Mouse (Mus musculus): ENCODE results near the gene Sez6l2. TPM values are rescaled to one million over a fixed set of nuclear protein-coding genes. Genes with fewer than 3 reads are reported as not detected.

Gene Sez6l2
- 2.7 TPM for polyA plus RNA-seq (2014; fragmentation: Illumina TruSeq; extraction: RNeasy Lipid Tissue Mini Kit (QIAGEN cat#74804))

DNA sequence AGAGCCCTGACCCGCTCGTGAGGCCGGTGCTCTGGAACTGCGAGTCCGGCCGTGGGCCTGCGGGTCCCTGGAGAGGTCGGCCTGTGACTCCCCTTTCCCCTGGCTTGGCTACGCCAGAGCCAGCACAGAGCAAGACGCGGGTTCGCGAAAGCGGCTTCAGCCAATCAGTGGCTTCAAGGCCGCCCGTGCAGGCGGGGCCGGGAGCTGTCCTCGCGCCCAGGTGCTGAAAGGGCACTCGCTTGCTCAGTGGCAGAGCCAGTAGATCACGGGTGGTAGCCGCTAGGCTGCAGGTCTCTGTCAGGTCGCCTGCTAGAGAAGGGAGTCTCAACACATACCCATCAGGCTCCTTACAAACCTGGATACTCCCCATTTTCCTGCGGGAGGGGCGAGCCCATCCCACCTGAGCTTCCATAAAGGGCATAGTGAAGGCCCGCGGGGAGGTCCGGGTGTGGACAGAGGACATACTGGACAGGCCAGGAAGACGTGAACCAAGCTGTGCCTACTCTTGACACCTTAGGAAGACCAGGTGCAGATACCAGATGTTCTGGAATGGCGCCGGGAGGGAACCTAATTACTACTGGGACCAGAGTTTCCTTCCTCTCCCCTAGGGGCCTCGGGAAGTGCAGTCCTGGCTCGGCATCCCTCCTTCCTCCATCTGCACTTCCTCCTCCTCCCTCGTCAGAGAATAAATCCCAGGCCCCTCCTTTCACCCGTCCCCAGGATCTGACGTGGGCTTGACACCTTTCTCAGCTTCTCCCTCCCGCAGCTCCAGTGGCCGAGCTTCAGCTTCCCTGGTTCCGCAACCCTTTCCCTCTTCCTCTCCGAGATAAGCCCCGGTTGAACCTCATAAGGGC is at the start of gene Sez6l2:
TSS of gene Sez6l2 (plus strand) at position 771 of the 854 bp plus-strand sequence.

DNA sequence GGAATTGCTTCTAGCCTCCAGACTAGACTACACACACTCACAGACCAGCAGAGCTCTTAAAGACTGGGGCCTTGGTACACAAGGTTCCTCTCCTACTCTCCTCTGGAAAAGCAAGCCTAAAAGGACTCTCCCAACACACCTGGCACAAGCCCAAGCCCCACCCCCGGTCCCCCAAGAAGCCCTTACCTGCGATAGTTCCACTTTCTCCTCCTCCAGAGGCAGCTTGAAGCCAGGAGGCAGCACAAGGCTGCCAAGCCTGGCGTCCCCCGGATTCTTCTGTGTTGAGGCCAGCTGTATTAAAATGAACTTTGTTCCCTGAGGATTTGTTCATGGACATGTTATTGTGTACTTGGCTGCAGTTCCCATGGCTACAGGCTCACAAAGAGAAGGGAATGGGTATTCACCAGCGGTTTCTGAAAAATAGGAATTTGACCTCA is 27.7 kb upstream of the Sez6l2 start, which contains the start of gene Tmem219:
TSS of gene Tmem219 (minus strand) at position 294 of the 437 bp plus-strand sequence.

DNA sequence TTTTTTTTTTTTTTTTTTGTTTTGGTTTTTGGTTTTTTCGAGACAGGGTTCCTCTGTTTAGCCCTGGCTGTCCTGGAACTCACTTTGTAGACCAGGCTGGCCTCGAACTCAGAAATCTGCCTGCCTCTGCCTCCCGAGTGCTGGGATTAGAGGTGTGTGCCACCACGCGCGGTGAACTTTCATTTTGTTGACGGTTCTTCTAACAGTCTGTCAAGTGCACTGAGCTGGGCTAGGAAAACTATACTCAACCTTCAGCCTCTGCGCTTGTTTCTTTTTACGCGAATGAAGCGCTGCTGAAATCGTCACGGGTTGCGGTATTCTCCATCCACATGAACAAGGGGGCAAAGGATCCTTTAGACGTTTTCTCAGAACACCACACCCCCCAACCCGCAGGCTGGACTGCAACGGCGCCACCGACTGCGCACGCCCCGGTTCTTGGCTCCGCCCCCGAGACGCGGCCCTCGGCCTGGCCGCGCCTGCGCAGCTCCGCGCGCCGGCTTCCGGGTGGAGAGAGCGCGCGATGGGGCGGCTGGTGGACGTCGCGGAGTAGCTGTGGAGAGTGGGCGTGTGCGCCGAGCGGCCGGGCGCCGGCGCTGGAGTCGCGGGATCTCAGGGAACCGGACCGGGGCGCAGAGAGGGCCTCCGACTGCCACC is 21.9 kb upstream of the Sez6l2 start, which contains the start of gene Kctd13:
TSS of gene Kctd13 (plus strand) at position 496 of the 654 bp plus-strand sequence.

DNA sequence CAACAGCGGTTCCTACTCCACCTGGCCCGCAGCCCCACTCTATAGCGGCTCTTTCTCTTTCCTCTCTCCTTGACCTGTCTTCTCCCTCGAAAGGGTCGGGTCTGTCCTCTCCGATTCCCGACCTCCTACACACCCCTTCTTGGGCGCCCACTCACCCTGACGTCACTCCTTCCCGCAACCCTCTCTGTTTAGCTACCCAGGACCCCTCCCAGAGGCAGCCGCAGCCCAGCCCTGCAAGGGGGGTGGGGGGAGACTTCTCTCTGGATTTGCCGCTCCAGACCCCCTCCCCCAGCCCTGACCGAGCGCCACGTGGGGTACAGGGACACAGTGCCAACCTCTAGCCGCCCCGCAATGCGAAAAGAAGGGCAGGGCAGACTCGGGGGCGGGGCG is 965 bp upstream of the Sez6l2 start, which contains the start of gene Asphd1:
TSS of gene Asphd1 (minus strand) at position 180 of the 390 bp plus-strand sequence.

DNA sequence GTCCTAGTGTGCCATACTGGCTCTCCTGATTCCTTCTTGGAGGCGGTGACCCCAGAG is 25.4 kb downstream of the Sez6l2 start, which contains the start of gene Cdipt:
TSS of gene Cdipt (plus strand) at position 22 of the 57 bp plus-strand sequence.

DNA sequence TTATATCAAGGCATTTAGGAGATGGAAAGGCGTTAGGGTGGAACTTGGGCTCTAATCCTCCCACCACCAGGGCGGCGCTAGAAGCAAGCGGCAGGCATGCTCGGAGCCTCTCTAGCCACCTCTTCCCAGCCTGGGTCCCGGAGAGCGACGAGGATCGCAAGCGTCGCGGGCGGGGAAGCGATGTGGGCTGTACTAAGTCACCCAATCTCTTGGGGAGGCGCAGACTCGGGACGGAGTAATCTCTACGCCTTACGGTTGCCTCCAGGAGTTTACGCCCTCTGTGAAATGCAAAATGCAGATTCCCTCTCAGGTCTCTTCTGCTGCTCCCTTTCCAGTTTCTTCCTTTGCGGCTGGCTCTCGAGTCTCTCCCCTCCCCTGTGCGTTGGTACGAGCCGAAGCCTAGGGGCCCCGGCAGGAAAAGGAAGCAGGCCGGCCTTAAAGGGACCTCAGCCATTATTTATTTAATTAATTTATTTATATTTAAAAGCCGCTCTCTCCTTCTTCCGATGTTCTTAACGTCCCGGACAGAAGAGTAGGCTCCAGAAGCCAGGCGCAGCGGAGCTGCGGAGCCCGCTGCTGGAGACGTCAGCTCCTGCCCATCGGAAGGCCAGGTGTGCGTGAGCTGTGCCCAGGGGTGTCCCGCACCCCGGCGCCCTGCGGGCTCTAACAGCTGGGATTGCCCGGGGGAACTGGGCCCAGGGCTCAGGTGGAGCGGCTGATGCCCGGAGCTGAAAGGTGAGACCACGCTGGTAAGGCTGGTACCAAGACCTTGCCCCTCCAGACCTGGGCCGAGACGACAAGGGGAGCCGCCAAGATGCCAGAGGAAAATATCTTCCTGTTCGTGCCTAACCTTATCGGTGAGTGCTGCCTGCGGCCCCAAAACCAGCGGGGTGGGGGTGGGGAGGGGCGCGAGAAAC is 25.8 kb downstream of the Sez6l2 start, which contains the start of gene Cdiptos:
TSS of gene Cdiptos (minus strand) at position 149 of the 917 bp plus-strand sequence.

DNA sequence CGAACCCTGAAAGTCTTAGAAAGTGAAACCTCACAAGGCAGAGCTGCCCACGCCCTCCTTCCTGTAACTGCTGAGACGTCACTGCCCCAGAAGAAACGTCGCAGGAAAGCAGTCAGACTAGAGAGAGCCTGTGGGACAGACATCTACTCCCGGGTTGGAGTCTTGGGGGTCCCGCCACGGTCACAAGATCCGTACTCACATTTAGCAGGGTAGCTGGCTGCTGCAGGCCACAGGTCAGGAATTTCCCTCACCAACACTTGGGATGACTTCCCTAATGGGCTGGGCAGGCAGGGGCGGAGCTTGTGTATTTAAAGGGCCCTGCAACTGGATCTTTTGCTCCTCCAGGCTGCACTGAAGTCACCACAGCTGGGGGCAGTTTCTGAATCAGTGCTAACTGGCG is 64.0 kb downstream of the Sez6l2 start, which contains the start of gene Mvp:
TSS of gene Mvp (minus strand) at position 302 of the 400 bp plus-strand sequence.

DNA sequence TGATC is 65.9 kb downstream of the Sez6l2 start, which contains the start of gene Pagr1b:
TSS of gene Pagr1b (minus strand) at position 4 of the 5 bp plus-strand sequence.

DNA sequence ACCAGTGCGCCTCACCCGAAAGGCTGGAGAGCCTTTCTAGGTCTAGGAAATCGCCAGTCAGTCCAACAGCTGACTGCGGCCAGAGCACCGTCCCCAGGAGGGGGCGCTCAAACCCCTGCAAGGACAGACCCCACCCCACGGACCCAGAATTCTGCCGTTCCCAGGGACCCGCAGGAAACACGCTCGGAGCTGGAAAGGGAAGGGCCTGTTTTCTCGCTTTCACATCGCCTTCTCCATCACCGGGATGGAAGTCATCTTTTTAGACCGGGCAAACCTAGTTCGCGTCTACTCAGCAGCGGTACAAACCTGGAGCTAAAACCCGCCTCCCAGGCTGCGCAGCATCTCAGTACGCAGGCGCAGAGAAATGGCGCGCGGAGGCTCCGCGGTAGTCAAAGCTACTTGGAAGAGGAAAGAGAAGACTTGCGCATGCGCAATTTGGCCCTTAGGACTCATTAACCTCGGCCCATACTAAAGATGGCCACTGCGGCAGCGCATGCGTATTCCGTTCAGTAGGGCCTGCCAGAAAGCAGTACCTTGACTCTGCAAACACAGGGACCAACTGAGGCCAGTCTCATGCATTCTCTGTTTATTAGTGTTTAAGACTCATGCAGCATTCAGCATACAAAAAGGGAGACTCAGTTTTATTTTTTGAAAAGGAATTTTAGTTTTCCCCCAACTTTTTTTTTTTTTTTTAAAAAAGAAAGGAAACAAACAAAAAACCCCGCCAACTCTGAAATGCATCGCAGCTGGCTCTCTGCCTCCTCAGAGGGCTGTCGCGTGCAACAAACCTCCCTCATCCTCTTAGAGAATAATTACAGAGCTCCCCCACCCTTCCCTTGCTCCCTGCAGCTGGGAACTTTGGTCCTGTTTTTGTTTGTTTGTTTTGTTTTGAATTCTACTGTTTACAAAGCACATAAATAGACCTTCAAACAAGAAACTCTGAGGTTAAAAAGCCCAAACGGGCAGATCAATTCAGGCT is 66.9 kb downstream of the Sez6l2 start, which contains the start of gene Pagr1a:
TSS of gene Pagr1a (minus strand) at position 382 of the 979 bp plus-strand sequence.

Other genes starting within 250 kb of the Sez6l2 start
- gene Coro1a, start 242.8 kb upstream of the Sez6l2 start, polyA plus RNA-seq (2014; fragmentation: Illumina TruSeq; extraction: RNeasy Lipid Tissue Mini Kit (QIAGEN cat#74804)), result 2.9 TPM
- 15.3 TPM for gene Mapk3, start 191.0 kb upstream of the Sez6l2 start, polyA plus RNA-seq (2014; fragmentation: Illumina TruSeq; extraction: RNeasy Lipid Tissue Mini Kit (QIAGEN cat#74804))
- gene Gdpd3, start 184.2 kb upstream of the Sez6l2 start, polyA plus RNA-seq (2014; fragmentation: Illumina TruSeq; extraction: RNeasy Lipid Tissue Mini Kit (QIAGEN cat#74804)), result not detected
- gene Ypel3, start 173.6 kb upstream of the Sez6l2 start, polyA plus RNA-seq (2014; fragmentation: Illumina TruSeq; extraction: RNeasy Lipid Tissue Mini Kit (QIAGEN cat#74804)), result 9.1 TPM
- not detected for gene Tbx6, start 169.1 kb upstream of the Sez6l2 start, polyA plus RNA-seq (2014; fragmentation: Illumina TruSeq; extraction: RNeasy Lipid Tissue Mini Kit (QIAGEN cat#74804))
- 36.4 TPM for gene Ppp4c, start 158.1 kb upstream of the Sez6l2 start, polyA plus RNA-seq (2014; fragmentation: Illumina TruSeq; extraction: RNeasy Lipid Tissue Mini Kit (QIAGEN cat#74804))
- gene Fam57b, start 152.9 kb upstream of the Sez6l2 start, polyA plus RNA-seq (2014; fragmentation: Illumina TruSeq; extraction: RNeasy Lipid Tissue Mini Kit (QIAGEN cat#74804)), result 1.5 TPM
- gene 4930451I11Rik, start 118.9 kb upstream of the Sez6l2 start, polyA plus RNA-seq (2014; fragmentation: Illumina TruSeq; extraction: RNeasy Lipid Tissue Mini Kit (QIAGEN cat#74804)), result not detected
- gene Doc2a, start 103.1 kb upstream of the Sez6l2 start, polyA plus RNA-seq (2014; fragmentation: Illumina TruSeq; extraction: RNeasy Lipid Tissue Mini Kit (QIAGEN cat#74804)), result not detected
- gene Hirip3, start 88.6 kb upstream of the Sez6l2 start, polyA plus RNA-seq (2014; fragmentation: Illumina TruSeq; extraction: RNeasy Lipid Tissue Mini Kit (QIAGEN cat#74804)), result 21.5 TPM
- gene Ino80e, start 88.2 kb upstream of the Sez6l2 start, polyA plus RNA-seq (2014; fragmentation: Illumina TruSeq; extraction: RNeasy Lipid Tissue Mini Kit (QIAGEN cat#74804)), result 19.9 TPM
- gene Taok2, start 65.9 kb upstream of the Sez6l2 start, polyA plus RNA-seq (2014; fragmentation: Illumina TruSeq; extraction: RNeasy Lipid Tissue Mini Kit (QIAGEN cat#74804)), result 8.2 TPM
- 6.6 TPM for gene Tmem219, start 27.6 kb upstream of the Sez6l2 start, polyA plus RNA-seq (2014; fragmentation: Illumina TruSeq; extraction: RNeasy Lipid Tissue Mini Kit (QIAGEN cat#74804))
- 1.9 TPM for gene Kctd13, start 21.7 kb upstream of the Sez6l2 start, polyA plus RNA-seq (2014; fragmentation: Illumina TruSeq; extraction: RNeasy Lipid Tissue Mini Kit (QIAGEN cat#74804))
- gene Asphd1, start 981 bp upstream of the Sez6l2 start, polyA plus RNA-seq (2014; fragmentation: Illumina TruSeq; extraction: RNeasy Lipid Tissue Mini Kit (QIAGEN cat#74804)), result not detected
- 13.1 TPM for gene Cdipt, start 25.4 kb downstream of the Sez6l2 start, polyA plus RNA-seq (2014; fragmentation: Illumina TruSeq; extraction: RNeasy Lipid Tissue Mini Kit (QIAGEN cat#74804))
- gene Cdiptos, start 25.5 kb downstream of the Sez6l2 start, polyA plus RNA-seq (2014; fragmentation: Illumina TruSeq; extraction: RNeasy Lipid Tissue Mini Kit (QIAGEN cat#74804)), result 0.91 TPM
- gene Mvp, start 64.1 kb downstream of the Sez6l2 start, polyA plus RNA-seq (2014; fragmentation: Illumina TruSeq; extraction: RNeasy Lipid Tissue Mini Kit (QIAGEN cat#74804)), result 0.46 TPM
- gene Pagr1b, start 65.9 kb downstream of the Sez6l2 start, polyA plus RNA-seq (2014; fragmentation: Illumina TruSeq; extraction: RNeasy Lipid Tissue Mini Kit (QIAGEN cat#74804)), result not detected
- gene Pagr1a, start 66.8 kb downstream of the Sez6l2 start, polyA plus RNA-seq (2014; fragmentation: Illumina TruSeq; extraction: RNeasy Lipid Tissue Mini Kit (QIAGEN cat#74804)), result not detected
- 0.60 TPM for gene Gm42742, start 70.5 kb downstream of the Sez6l2 start, polyA plus RNA-seq (2014; fragmentation: Illumina TruSeq; extraction: RNeasy Lipid Tissue Mini Kit (QIAGEN cat#74804))
- not detected for gene Prrt2, start 70.6 kb downstream of the Sez6l2 start, polyA plus RNA-seq (2014; fragmentation: Illumina TruSeq; extraction: RNeasy Lipid Tissue Mini Kit (QIAGEN cat#74804))
- gene Maz, start 76.5 kb downstream of the Sez6l2 start, polyA plus RNA-seq (2014; fragmentation: Illumina TruSeq; extraction: RNeasy Lipid Tissue Mini Kit (QIAGEN cat#74804)), result 33.1 TPM
- 6.0 TPM for gene Kif22, start 91.9 kb downstream of the Sez6l2 start, polyA plus RNA-seq (2014; fragmentation: Illumina TruSeq; extraction: RNeasy Lipid Tissue Mini Kit (QIAGEN cat#74804))
- 5.4 TPM for gene Zg16, start 136.8 kb downstream of the Sez6l2 start, polyA plus RNA-seq (2014; fragmentation: Illumina TruSeq; extraction: RNeasy Lipid Tissue Mini Kit (QIAGEN cat#74804))
- 2.9 TPM for gene AI467606, start 140.8 kb downstream of the Sez6l2 start, polyA plus RNA-seq (2014; fragmentation: Illumina TruSeq; extraction: RNeasy Lipid Tissue Mini Kit (QIAGEN cat#74804))
- 0.71 TPM for gene Qprt, start 171.7 kb downstream of the Sez6l2 start, polyA plus RNA-seq (2014; fragmentation: Illumina TruSeq; extraction: RNeasy Lipid Tissue Mini Kit (QIAGEN cat#74804))
- 1.1 TPM for gene Spn, start 187.3 kb downstream of the Sez6l2 start, polyA plus RNA-seq (2014; fragmentation: Illumina TruSeq; extraction: RNeasy Lipid Tissue Mini Kit (QIAGEN cat#74804))
- 13.1 TPM for gene Cd2bp2, start 245.5 kb downstream of the Sez6l2 start, polyA plus RNA-seq (2014; fragmentation: Illumina TruSeq; extraction: RNeasy Lipid Tissue Mini Kit (QIAGEN cat#74804))

All from ovary, adult 10 weeks (tissue).